Mouse (Mus musculus): Measurements from ENCODE around the gene Hspa12b. TPM values are rescaled to one million over a fixed set of nuclear protein-coding genes. Genes with fewer than 3 reads are reported as not detected.

Hspa12b gene
- total RNA-seq, 1 experiment from 2014 or later, result not detected

DNA sequence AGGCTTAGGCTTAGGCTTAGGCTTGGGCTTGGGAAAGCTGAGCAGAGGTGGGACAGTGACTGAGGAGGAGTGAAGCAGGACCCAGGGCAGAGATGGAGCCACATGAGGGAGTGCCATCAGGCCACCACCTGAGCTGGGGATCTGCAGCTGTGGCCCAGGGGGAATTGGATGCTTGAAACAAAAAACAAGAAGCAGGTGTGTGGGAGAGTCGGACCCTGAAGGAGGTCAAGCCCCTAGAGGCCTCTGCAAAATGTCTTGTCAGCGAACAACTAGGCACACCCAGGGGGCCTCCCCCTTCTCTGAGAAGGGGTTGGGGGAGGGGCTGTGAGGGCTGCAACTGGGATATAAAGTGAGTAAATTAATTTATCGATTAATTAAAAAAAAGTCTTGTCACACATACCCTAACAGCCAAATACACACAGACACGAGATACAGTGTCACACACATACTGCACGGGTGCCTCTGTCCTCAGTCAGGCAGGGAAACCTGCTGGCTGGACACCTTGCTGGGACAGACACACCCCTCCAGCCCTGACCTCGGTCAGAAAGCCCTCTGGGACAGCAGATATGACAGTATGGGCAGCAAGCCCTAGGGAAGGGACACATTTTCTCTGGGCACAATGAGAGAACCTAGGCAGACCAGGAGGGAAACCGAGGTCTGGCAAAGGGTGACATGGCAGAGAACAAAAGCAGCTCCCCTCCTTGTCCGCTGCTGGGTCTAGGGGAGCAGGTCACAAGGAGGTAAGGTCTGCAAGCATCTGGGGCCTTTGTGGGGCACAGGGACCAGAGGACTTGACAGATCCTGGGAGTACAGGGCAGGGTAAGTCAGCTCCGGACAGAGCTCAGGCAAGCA lies 890 bp upstream of the Hspa12b start:
- ATAC-seq (ENCODE audit: extremely low read depth, insufficient number of reproducible peaks, low FRiP score, poor library complexity, severe bottlenecking), result no peak

DNA sequence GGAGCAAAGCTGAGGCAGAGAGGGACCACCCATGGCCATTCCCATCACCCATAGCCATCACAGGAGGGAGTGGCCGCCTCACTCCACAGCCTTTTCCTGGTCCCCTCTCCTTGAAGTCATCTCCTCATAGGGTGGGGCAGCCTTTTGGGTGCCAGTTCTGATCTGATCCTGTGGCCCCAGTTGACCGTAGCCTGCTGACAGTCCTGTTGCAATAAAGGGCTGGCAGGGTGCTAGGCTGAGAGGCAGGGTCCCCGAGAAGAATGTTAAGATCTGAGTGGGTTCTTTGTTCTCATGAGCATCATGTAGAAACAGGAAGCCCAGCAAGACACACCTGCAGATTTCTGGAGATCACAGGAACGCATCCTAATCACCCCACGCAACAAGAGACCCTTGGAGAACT lies 1.1 kb downstream of the Hspa12b start:
- no peak for ATAC-seq (ENCODE audit: extremely low read depth, insufficient number of reproducible peaks, low FRiP score, poor library complexity, severe bottlenecking)

DNA sequence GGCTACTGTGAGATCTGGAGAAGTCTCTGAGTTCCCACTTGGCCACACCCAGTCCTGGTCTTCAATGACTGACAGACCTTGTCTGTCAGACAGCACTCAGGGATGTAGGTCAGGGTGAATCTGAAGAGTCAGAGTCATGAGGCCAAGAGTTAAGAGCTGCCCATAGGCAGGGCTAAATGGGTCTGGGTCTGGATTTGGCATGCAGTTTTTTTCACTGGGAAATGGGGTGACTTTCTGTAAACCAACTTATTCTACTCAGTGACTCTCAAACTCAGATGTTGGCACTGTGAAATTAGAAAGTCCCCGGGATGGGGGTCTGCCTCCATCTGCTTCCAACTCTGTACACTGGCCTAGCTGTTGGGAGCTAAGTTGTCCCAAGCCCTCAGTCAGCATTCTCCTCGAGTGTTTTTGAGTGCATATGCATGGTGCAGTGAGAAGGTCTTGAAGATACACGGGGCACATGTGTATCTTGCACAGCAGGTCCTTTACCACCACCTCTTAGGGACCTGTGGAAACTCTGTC lies 1.6 kb downstream of the Hspa12b start:
- ATAC-seq (ENCODE audit: extremely low read depth, insufficient number of reproducible peaks, low FRiP score, poor library complexity, severe bottlenecking), result no peak

DNA sequence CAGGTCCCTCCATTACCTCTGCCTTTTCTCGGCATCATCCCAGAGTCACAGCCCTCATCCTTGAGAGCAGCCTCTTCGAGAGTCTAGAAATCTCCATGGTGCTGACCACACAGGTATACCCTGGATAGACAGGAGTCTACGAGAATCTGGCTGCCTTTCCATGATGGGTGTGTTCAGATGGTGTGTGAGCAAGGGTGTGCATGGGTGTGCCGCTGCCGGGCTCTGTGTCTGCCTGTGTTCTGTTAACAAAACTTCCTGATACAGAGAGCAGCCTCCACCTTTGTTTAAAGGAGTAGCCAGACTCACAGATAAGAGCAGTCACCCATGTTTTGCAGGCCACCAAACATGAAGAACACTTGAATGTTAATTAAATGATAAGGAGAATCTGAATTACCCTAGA lies 2.8 kb downstream of the Hspa12b start:
- no peak for ATAC-seq (ENCODE audit: extremely low read depth, insufficient number of reproducible peaks, low FRiP score, poor library complexity, severe bottlenecking)

DNA sequence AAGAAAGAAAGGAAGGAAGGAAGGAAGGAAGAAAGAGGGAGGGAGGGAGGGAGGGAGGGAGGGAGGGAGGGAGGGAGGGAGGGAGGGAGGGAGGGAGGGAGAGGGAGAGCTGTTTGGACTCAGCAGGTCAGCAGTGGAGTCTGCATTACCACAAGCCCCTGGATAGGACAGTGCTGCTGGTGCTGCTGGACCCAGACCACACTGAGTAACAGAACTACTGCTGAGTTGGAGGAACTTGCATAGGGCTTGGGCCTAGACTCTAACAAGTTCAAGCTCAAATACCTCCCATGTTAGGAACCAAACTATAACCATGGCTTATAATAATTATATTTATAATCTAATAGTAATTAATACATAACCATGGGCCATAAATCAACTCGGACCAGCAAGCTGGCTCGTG lies 3.8 kb downstream of the Hspa12b start:
- ATAC-seq (ENCODE audit: extremely low read depth, insufficient number of reproducible peaks, low FRiP score, poor library complexity, severe bottlenecking), result no peak

DNA sequence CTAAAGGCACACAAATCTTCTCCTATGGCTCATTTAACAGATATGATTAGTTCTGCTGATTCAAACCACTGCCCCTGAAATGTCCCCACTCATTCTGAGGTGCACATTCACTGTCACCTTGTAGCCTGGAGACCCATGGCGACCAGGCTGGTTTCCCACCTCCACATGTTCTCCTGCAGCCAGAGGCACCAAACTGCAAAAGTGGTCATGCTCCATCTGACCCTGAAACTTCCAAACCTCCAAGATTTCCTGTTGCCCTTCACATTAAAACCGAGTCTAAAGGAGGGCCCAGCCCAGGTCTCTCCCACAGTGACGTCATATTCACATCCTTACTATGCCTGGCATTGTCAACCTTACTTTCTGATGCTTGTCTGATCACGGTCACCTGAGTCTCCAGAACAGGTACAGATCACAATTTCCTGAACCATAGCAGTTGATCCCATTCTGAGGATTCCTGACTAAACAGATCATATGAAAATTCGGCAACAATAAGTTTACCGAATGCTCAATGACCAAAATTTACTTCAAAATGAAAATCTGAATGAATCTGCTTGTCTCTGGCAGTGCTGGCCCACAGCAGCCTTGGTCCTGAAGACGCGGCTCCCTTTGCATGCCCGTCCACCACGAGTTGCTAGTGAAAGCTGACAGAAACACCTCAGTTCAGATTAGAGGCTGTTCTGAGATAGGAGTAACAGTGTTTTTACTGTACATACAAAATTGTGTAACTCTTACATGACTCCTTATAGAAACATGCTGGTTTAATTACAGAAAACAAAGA lies 5.2 kb downstream of the Hspa12b start:
- ATAC-seq (ENCODE audit: extremely low read depth, insufficient number of reproducible peaks, low FRiP score, poor library complexity, severe bottlenecking), result no peak

DNA sequence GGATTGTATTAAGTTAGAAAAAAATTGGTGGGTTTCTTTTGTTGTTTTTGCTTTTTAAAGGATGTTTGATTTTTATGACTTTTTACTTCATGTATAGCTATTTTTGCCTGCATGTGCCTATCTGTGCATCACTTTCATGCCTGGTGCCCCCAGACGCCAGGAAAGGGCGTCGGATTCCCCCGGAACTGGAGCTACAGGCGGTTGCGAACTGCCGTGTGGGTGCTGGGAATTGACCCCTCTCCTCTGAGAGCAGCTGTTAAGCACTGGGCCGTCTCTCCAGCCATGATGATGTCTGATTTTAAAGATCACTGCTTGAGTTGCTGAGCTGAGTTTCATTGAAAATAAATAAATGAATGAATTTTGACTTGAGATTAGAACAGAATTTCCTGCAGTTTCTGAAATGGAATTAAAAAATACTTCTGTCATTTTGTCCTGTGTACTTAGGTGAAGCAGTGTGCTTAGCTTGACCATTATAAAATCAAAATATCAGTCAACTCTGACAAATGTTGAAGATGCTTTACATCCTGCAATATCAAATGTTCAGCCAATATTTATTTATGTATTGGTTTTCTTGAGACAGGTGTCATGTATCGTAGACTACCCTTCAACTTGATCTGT lies 6.0 kb downstream of the Hspa12b start, which contains the start of gene Gm11037:
Gene Gm11037 (plus strand): TSS at position 568 of the 618 bp plus-strand sequence.
- no peak for ATAC-seq (ENCODE audit: extremely low read depth, insufficient number of reproducible peaks, low FRiP score, poor library complexity, severe bottlenecking)

DNA sequence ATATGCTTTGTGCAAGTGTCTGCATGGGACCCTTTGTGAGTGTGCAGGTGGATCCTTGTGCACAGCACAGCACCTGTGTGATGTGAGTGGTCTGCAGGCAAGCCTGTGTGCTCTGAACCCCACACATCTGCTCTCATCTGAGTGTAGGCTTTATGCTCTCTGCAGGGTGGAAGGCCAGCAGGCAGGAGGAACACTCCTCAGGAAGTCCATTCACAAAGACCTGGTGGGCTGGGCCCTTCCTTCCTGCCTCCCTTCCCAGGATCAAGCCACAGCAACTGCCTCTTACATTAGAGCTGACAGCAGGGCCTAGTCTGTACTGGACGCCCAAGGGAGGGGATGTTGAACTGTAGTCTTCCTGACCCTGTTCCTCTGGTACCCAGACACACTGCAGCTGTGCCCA lies 7.3 kb downstream of the Hspa12b start:
- ATAC-seq (ENCODE audit: extremely low read depth, insufficient number of reproducible peaks, low FRiP score, poor library complexity, severe bottlenecking), result no peak

DNA sequence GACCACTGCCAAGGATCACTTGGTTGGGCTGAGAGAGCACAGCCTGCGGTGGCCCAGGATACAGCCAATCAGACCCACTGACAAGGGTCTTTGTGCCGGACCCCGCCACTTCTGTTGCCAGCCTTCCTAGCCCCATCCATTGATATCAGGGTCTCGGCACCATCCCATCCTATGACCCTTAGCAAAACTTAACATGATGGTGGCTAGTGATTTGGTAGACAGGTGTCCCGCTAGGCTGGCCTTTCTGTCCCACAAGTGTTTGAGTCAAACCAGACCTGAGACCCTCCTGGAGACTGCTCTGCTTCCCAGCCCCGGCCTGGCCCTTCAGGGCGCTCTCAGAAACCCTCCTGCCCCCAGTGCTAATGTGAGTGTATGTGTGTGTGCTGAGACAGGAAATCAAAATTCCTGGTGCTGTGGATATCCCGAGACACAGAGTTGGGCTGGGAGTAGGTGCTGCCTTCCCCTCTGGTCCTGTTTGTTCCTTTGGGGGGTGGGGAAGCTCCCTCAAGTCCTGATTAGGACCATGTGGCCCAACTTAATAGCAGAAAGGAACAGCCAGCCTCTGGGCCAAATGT lies 7.8 kb downstream of the Hspa12b start:
- ATAC-seq (ENCODE audit: extremely low read depth, insufficient number of reproducible peaks, low FRiP score, poor library complexity, severe bottlenecking), result no peak

DNA sequence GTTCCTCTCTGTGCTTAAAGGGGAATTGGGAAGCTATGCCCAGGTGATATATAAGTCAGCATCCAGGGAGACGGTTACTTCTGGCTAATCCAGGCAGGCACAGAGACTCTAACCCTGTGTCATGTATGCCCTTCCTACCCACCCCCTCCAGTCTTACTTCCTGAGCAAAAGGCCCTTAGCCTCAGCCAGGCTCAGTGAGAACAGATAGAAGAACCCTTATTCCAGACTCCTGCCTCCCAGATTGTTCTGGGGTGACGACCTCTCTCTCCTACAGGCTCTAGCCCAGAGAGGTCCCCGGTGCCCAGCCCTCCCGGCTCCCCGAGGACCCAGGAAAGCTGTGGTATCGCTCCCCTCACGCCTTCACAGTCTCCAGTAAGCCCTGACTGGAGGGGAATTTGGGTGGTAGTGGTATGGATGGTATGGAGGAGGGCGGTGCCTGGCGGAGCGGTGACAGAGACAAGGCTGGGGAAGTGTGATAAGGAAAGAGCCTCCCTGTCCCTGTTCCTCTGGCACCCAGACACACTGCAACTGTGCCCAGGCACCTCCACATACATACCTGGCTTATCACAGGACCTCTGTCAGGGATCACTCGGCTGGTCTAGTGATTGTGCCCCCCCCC lies 8.6 kb downstream of the Hspa12b start:
- ATAC-seq (ENCODE audit: extremely low read depth, insufficient number of reproducible peaks, low FRiP score, poor library complexity, severe bottlenecking), result no peak

DNA sequence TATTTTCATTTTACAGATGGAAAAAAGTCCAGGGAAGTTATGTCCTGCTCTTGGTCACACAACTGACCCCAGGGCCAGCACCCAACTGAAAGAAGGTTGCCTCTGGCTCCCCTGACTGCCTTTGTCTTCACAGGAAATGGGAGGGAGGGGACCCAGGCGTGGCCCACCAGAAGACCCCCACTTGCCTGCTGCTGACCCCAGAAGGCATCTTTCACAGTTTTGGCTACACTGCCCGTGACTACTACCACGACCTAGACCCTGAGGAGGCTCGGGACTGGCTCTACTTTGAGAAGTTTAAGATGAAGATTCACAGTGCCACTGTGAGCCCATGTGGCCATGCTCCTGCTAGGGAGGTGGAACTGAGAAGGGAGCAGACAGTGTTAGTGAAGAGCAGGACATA lies 11.2 kb downstream of the Hspa12b start:
- ATAC-seq (ENCODE audit: extremely low read depth, insufficient number of reproducible peaks, low FRiP score, poor library complexity, severe bottlenecking), result no peak

DNA sequence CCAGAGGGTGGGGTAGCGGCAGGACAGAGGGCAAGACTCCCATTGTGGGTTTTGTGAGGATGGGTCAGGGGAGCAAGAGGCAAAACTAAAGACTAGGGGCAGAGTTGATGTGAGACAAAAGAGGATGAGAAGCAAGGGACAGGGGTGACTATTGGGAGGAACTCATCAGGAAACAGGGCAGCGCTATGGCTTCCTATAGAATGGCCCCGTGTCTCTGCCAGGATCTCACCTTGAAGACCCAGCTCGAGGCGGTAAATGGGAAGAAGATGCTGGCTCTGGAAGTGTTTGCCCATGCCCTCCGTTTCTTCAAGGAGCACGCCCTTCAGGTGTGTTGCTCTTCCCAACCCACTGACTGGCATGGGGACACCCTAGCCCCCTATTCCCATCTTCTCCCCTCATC lies 11.7 kb downstream of the Hspa12b start:
- ATAC-seq (ENCODE audit: extremely low read depth, insufficient number of reproducible peaks, low FRiP score, poor library complexity, severe bottlenecking), result no peak

DNA sequence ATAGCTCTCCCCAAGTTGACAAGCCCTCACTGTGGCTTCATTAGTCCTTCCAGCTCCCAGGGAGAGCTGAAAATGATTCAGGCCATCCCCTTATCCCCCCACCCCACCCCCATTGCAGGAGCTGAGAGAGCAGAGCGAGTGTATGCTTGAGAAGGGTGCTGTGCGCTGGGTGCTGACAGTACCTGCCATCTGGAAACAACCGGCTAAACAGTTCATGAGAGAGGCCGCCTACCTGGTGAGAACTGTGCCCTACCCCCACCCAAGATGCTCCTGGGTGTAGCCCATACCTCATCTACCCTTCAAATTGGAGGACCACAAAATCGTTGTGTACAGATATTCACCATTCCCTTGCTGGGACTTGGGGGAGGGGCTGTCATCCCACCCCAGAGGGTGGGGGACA lies 12.2 kb downstream of the Hspa12b start:
- no peak for ATAC-seq (ENCODE audit: extremely low read depth, insufficient number of reproducible peaks, low FRiP score, poor library complexity, severe bottlenecking)

DNA sequence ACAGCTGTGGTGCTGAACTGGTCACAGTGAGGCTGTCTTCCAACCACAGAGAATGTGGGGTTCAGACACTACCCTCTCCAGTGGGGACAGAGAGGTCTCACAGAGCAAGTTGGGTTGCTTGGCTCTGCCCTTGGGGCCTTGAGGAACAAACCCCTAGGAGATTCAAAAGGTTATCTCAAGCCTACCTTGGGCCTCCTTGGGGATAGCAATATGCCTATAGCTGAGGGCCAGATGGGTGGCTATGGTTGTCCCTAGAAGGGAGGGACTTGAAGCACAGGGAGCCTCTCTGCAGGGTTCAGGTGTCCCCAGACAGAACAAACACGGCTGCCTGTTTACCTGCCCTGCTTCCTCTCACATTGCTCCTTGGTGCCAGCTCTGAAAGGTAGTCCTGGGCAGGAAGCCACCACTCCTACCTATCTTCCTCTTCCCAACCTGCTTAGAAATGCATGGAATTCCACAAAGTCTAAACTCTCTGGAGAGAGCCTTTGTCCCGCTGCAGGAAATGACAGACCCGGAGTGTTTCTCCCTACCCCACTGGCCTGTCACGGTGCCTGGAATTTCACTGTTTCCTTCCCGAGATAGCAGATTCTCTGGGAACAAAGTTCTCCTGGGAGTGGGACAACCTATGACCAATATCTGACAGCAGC lies 12.9 kb downstream of the Hspa12b start:
- no peak for ATAC-seq (ENCODE audit: extremely low read depth, insufficient number of reproducible peaks, low FRiP score, poor library complexity, severe bottlenecking)

DNA sequence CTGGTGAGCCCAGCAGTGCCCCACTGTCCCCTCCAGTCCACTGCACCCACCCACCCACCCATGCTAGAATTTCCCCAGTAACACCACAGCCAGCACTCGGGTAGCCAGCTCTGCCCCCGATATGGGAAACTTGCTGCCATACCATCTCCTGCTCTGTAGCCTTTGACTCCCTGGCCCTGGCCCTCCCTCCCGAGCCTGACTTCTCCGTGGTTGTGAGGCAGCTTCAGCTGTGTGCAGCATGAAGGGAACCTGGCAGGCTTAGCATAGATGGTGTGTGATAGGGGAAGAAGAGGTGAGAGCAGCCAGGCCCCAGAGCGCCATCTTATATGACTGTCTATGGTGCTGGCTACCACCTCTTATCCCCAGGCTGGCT lies 13.4 kb downstream of the Hspa12b start:
- ATAC-seq (ENCODE audit: extremely low read depth, insufficient number of reproducible peaks, low FRiP score, poor library complexity, severe bottlenecking), result no peak

DNA sequence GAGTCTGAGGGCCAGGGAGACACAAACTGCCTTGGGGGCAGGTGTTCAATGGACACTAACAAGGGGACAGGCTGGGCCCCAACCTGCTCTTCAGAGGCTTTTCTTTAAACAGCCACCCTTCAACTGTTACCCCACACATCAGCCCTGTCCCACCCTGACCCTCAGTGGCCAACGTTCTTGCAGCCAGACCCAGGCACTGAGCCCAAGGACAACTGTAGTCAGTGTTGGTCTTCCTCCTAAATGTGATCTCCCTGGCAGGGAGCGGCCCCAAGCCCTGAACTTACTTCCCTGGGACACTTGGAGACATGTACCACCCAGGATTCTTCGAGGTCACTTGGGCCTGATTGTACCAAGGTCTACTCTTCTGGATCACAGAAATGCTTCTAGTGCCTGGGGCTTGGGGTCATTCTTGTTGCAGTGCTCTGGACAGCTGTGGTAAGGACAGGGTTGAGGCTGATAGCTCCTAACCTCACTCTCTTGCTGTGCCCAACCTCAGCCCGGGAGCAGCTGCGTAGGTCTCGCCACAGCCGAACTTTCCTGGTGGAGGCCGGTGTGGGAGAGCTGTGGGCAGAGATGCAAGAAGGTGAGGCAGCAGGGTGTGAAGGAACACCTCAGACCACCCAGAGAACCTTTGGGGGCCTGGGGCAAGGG lies 14.4 kb downstream of the Hspa12b start:
- ATAC-seq (ENCODE audit: extremely low read depth, insufficient number of reproducible peaks, low FRiP score, poor library complexity, severe bottlenecking), result no peak

DNA sequence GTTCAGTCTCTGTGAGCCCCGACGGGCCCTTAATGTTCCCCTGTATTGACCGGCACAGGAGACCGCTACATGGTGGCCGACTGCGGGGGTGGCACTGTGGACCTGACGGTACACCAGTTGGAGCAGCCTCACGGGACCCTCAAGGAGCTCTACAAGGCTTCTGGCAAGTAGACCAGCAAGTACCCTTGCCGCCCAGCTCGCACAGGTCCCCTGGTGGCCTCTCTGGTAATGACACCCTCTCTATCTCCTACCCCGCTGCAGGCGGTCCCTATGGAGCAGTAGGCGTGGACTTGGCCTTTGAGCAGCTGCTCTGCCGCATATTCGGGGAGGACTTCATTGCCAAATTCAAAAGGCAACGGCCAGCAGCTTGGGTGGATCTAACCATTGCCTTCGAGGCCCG lies 15.5 kb downstream of the Hspa12b start:
- ATAC-seq (ENCODE audit: extremely low read depth, insufficient number of reproducible peaks, low FRiP score, poor library complexity, severe bottlenecking), result peak; percentile 34; the same call in 1 of the 2 replicates
